9 mouse cellular contexts compared by ENCODE assay signal in the genomic region with DNA sequence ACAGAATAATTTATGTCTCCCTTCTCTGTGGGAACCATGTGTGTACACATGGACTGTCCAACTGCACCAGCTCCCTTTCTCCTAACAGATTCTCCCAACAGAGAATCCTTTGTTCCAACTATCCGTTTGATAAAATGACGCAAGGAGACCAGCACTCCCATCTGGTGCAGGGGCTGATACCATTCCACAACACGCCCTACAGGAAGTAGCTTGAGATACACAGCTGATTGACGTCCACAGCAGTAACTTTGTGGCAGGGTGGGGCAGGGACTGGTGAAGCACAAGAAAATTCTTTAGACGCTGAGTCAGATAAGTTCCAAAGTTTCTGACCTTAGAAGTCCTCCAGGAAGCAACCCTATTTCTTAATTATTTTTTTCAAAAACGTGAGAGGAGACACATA.
DNase-seq lines count a peak whose midpoint lies in the region; ATAC-seq and TF ChIP-seq lines count a peak whose summit lies in the region.
"Had no signal": no experiment of that assay in that cellular context is flagged by ENCODE, and none has a peak within 500 bp of the region (broad histone marks: within the 10 kb centered on the region; RNA-seq: fewer than 3 reads in every experiment).

No protein-coding gene starts in this region.

- H3K9ac ChIP-seq in MEL (ENCODE audit: control insufficient read depth, low read depth, low read length, poor library complexity, severe bottlenecking), result peak overlapping the region; percentile 26
- H3K9ac ChIP-seq in heart, embryonic 14.5 days (ENCODE audit: low read length), result no peak overlapping the region
- no peak overlapping the region for H3K9ac ChIP-seq in lung, embryonic 16.5 days (ENCODE audit: low read length)
- H3K9ac ChIP-seq: limb, embryonic 12.5 days had no signal

- peak; percentile 27; the same call in 1 of the 2 replicates for ATAC-seq in frontal cortex, adult (ENCODE audit: low TSS enrichment)
- ATAC-seq in heart, embryonic 14.5 days (ENCODE audit: insufficient number of reproducible peaks, insufficient read depth, low FRiP score, low read depth), result peak; percentile 57; the same call in 1 of the 2 replicates
- ATAC-seq in lung, embryonic 16.5 days (ENCODE audit: low read depth), result peak; percentile 53; the same call in 1 of the 2 replicates

- peaks cover 57 to 63% of the 10 kb centered on the region in 2 experiments for H3K4me1 ChIP-seq in MEL (ENCODE audit: control insufficient read depth in 1 of 2, insufficient read depth in 2 of 2, low read length in 2 of 2)
- H3K4me1 ChIP-seq in heart, embryonic 14.5 days (ENCODE audit: control insufficient read depth in 2 of 2, insufficient read depth in 2 of 2, low read length in 2 of 2), result peaks cover 18 to 46% of the 10 kb centered on the region in 2 experiments
- peaks cover 16% of the 10 kb centered on the region; the same call in 1 of the 2 replicates for H3K4me1 ChIP-seq in lung, embryonic 16.5 days (replicated peaks; ENCODE audit: control insufficient read depth, insufficient read depth, low read length)

- no peaks in the 10 kb centered on the region; the same call in 1 of the 2 replicates for H3K79me2 ChIP-seq in MEL (ENCODE audit: control insufficient read depth, insufficient read depth, low read length, poor library complexity)

- peak in 1 of 2 experiments; percentile 36; a peak in 1 of 4 replicates for TF ChIP-seq POLR2A in MEL (IDR thresholded peaks at IDR 0.05; ENCODE audit: control insufficient read depth in 1 of 2, insufficient read depth in 1 of 2, low read depth in 1 of 2, low read length in 2 of 2, poor library complexity in 1 of 2)

- H3K4me2 ChIP-seq in heart, embryonic 14.5 days (ENCODE audit: low read length), result no peak overlapping the region
- H3K4me2 ChIP-seq in lung, embryonic 16.5 days (ENCODE audit: low read depth, low read length), result no peak overlapping the region
- H3K4me2 ChIP-seq: limb, embryonic 12.5 days had no signal

- H3K9me3 ChIP-seq in MEL (replicated peaks; ENCODE audit: insufficient read depth, low read length), result no peaks in the 10 kb centered on the region
- no peaks in the 10 kb centered on the region for H3K9me3 ChIP-seq in heart, embryonic 14.5 days (ENCODE audit: control insufficient read depth, low read length)
- H3K9me3 ChIP-seq in lung, embryonic 16.5 days (ENCODE audit: control insufficient read depth, low read length), result no peaks in the 10 kb centered on the region
- H3K9me3 ChIP-seq: limb, embryonic 12.5 days had no signal

- H3K27ac ChIP-seq in MEL (ENCODE audit: control insufficient read depth, low read depth, low read length), result peak overlapping the region; percentile 89
- peak overlapping the region; percentile 66 to 72 for H3K27ac ChIP-seq in heart, embryonic 14.5 days (replicated peaks in 1 of 2; ENCODE audit: control insufficient read depth in 1 of 2, insufficient read depth in 1 of 2, low read depth in 2 of 2, low read length in 2 of 2)
- peak overlapping the region; percentile 22; the same call in 1 of the 2 replicates for H3K27ac ChIP-seq in lung, embryonic 16.5 days (ENCODE audit: low read length)
- H3K27ac ChIP-seq: limb, embryonic 12.5 days had no signal

- H3K36me3 ChIP-seq in MEL (ENCODE audit: control insufficient read depth in 1 of 2, insufficient read depth in 2 of 2, low read length in 2 of 2), result peaks cover 0 to 78% of the 10 kb centered on the region in 2 experiments; a peak in 2 of 4 replicates
- H3K36me3 ChIP-seq in heart, embryonic 14.5 days (ENCODE audit: control insufficient read depth, insufficient read depth, low read length), result 0 out of 2 replicates have a peak, but pooled peaks cover 5% of the 10 kb centered on the region
- H3K36me3 ChIP-seq in lung, embryonic 16.5 days (ENCODE audit: control insufficient read depth, insufficient read depth, low read length), result peaks cover 3% of the 10 kb centered on the region

- no peak for TF ChIP-seq RAD21 in MEL (IDR thresholded peaks at IDR 0.05; ENCODE audit: low read depth, low read length)

- TF ChIP-seq EP300 in MEL (IDR thresholded peaks at IDR 0.05; ENCODE audit: low read depth in 1 of 2, low read length in 2 of 2), result peak; percentile 91 to 95

- H3K27me3 ChIP-seq in MEL (ENCODE audit: control insufficient read depth in 1 of 2, insufficient read depth in 2 of 2, low read length in 2 of 2), result no peaks in the 10 kb centered on the region
- H3K27me3 ChIP-seq in heart, embryonic 14.5 days (ENCODE audit: control insufficient read depth, insufficient read depth, low read length), result no peaks in the 10 kb centered on the region
- no peaks in the 10 kb centered on the region for H3K27me3 ChIP-seq in lung, embryonic 16.5 days (ENCODE audit: control insufficient read depth, insufficient read depth, low read depth, low read length)
- H3K27me3 ChIP-seq: limb, embryonic 12.5 days had no signal

- no peak for TF ChIP-seq CTCF in MEL (IDR thresholded peaks at IDR 0.05 in 2 of 3, conservative IDR thresholded peaks at IDR 0.05 in 1 of 3; ENCODE audit: control insufficient read depth in 1 of 3, insufficient read depth in 1 of 3, low read depth in 2 of 3, low read length in 3 of 3, poor library complexity in 1 of 3, severe bottlenecking in 1 of 3)

- 24% methylated on average over 6 of the region's 6 CpGs for WGBS in heart, embryonic 14.5 days
- WGBS in lung, embryonic 16.5 days, result 27% methylated on average over 6 of the region's 6 CpGs

- H3K4me3 ChIP-seq in MEL (ENCODE audit: control insufficient read depth in 1 of 2, insufficient read depth in 1 of 2, low read depth in 2 of 2, low read length in 2 of 2), result peak overlapping the region in 1 of 2 experiments; percentile 25; a peak in 2 of 4 replicates
- no peak overlapping the region for H3K4me3 ChIP-seq in heart, embryonic 14.5 days (ENCODE audit: control insufficient read depth in 1 of 2, insufficient read depth in 1 of 2, low read depth in 1 of 2, low read length in 2 of 2)
- H3K4me3 ChIP-seq in lung, embryonic 16.5 days (ENCODE audit: low read length), result no peak overlapping the region
- H3K4me3 ChIP-seq: limb, embryonic 12.5 days had no signal

- DNase-seq in frontal cortex, postnatal 14 days (ENCODE audit: low spot score in 2 of 2), result no peak
- DNase-seq in MEL (ENCODE audit: low read depth, low spot score), result peak; percentile 86
- no peak for DNase-seq in cerebellum, adult 18-20 months
- no peak for DNase-seq in adrenal gland, postnatal 10 days
- no peak for DNase-seq in right cerebral cortex, postnatal 14 days

TF ChIP-seq in MEL, 35 proteins besides CTCF, POLR2A, EP300 and RAD21 (continues in another document):
- TF ChIP-seq UBTF (IDR thresholded peaks at IDR 0.05; ENCODE audit: borderline replicate concordance, insufficient read depth, low read depth, low read length) (no peak), TAL1 (IDR thresholded peaks at IDR 0.05; ENCODE audit: low read length) (peak; percentile 63), MYB (IDR thresholded peaks at IDR 0.05; ENCODE audit: low read depth, low read length) (peak; percentile 77), CHD2 (IDR thresholded peaks at IDR 0.05; ENCODE audit: low read length) (no peak), ZC3H11A (IDR thresholded peaks at IDR 0.05; ENCODE audit: low read depth, low read length) (no peak), MAFK (IDR thresholded peaks at IDR 0.05; ENCODE audit: borderline replicate concordance, low read depth, low read length) (no peak; the same call in 1 of the 2 replicates), ZNF384 (IDR thresholded peaks at IDR 0.05; ENCODE audit: low read depth, low read length) (peak; percentile 55), KAT2A (conservative IDR thresholded peaks at IDR 0.05; ENCODE audit: low read depth, low read length) (no peak), MYC (IDR thresholded peaks at IDR 0.05; ENCODE audit: low read depth, low read length) (peak; percentile 80), ETS1 (IDR thresholded peaks at IDR 0.05; ENCODE audit: low read depth, low read length) (peak; percentile 100), RCOR1 (IDR thresholded peaks at IDR 0.05; ENCODE audit: low read depth, low read length) (peak; percentile 79), POLR2AphosphoS5 (IDR thresholded peaks at IDR 0.05; ENCODE audit: borderline replicate concordance, low read depth, low read length) (no peak), NRF1 (IDR thresholded peaks at IDR 0.05; ENCODE audit: insufficient read depth, low read depth, low read length, poor library complexity, severe bottlenecking) (no peak), TCF12 (IDR thresholded peaks at IDR 0.05; ENCODE audit: low read depth, low read length) (peak; percentile 88), NELFE (IDR thresholded peaks at IDR 0.05; ENCODE audit: low read depth, low read length) (0 out of 2 replicates have a peak, but pooled peaks have one; percentile 27), BHLHE40 (IDR thresholded peaks at IDR 0.05; ENCODE audit: borderline replicate concordance, low read depth, low read length) (peak; percentile 31; the same call in 1 of the 2 replicates), ZKSCAN1 (IDR thresholded peaks at IDR 0.05; ENCODE audit: low read depth, low read length) (no peak), MAZ (IDR thresholded peaks at IDR 0.05; ENCODE audit: low read depth, low read length) (peak; percentile 89; the same call in 1 of the 2 replicates), TBP (IDR thresholded peaks at IDR 0.05; ENCODE audit: low read depth, low read length) (no peak), MEF2A (IDR thresholded peaks at IDR 0.05; ENCODE audit: extremely low read depth, insufficient replicate concordance, low read depth, low read length, poor library complexity, severe bottlenecking) (no peak), E2F4 (IDR thresholded peaks at IDR 0.05; ENCODE audit: borderline replicate concordance, low read depth, low read length) (no peak), ELF1 (IDR thresholded peaks at IDR 0.05; ENCODE audit: low read depth, low read length) (peak; percentile 64), SMC3 (IDR thresholded peaks at IDR 0.05; ENCODE audit: low read depth, low read length) (no peak), POLR2AphosphoS2 (IDR thresholded peaks at IDR 0.05; ENCODE audit: low read length) (no peak), MXI1 (IDR thresholded peaks at IDR 0.05; ENCODE audit: low read depth, low read length) (peak; percentile 78), GATA1 (IDR thresholded peaks at IDR 0.05; ENCODE audit: low read depth, low read length) (peak; percentile 92), ZMIZ1 (IDR thresholded peaks at IDR 0.05; ENCODE audit: low read depth, low read length) (0 out of 2 replicates have a peak, but pooled peaks have one; percentile 50), HCFC1 (IDR thresholded peaks at IDR 0.05; ENCODE audit: low read depth, low read length) (no peak), SIN3A (IDR thresholded peaks at IDR 0.05; ENCODE audit: low read length) (peak; percentile 95), MAX (IDR thresholded peaks at IDR 0.05; ENCODE audit: low read length) (peak; percentile 63; the same call in 1 of the 2 replicates), USF2 (IDR thresholded peaks at IDR 0.05; ENCODE audit: borderline replicate concordance in 1 of 2, insufficient read depth in 1 of 2, low read depth in 1 of 2, low read length in 2 of 2) (no peak), GABPA (IDR thresholded peaks at IDR 0.05; ENCODE audit: low read depth, low read length) (no peak)

Comparison
In these comparisons a context has a peak if more than half of its experiments do, and no peak if none do; other contexts are left out.
1. H3K27ac ChIP-seq: peak in every context shown above with its lines; median percentile 89 in MEL; 69 in heart, embryonic 14.5 days; 22 in lung, embryonic 16.5 days.